Mouse (Mus musculus) right cerebral cortex, postnatal 36 days (tissue): ENCODE results near the gene Havcr1.
"Not testable (repeated sequence)": the region's sequence is repeated elsewhere in the genome, so short reads cannot be mapped to it uniquely, and the experiment has no call there.

Experiments
- DNase-seq, 2 experiments: peaks; one replicate each; pipeline ENCODE4 v3.0.0; 2022; ENCODE audit warnings: low spot score in 2 of 2, mixed read lengths in 1 of 2

Gene Havcr1

GRCm38 (mm10) chr11:46735076-46735475 lies at the start of gene Havcr1:
Havcr1 (plus strand) TSS chr11:46735080.
- not testable (repeated sequence) for DNase-seq

DNA sequence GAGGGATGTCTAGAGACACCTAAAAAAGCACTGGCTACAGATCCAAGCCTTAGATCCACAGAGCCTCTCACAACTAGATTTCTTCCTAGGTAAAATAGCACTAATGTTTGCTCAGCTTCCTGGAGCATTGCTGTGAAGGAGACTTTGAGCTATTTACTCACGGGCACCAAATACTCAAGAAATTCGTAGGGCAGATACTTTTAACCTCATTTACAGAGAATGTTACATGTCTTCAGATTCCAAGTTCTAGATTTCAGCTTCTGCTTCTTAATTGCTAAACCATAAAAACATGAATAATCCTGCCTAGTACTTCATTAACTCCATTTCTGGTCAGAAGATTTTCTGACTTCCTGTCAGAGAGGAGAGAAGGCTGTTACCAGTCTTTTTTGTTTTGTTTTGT lies 44.7 kb upstream of the Havcr1 start:
- no peak for DNase-seq

GRCm38 (mm10) chr11:46695849-46696248 lies 39.0 kb upstream of the Havcr1 start:
- not testable (repeated sequence) for DNase-seq

GRCm38 (mm10) chr11:46697433-46698277 lies 37.2 kb upstream of the Havcr1 start:
- no peak for DNase-seq

GRCm38 (mm10) chr11:46698278-46698655 lies 36.6 kb upstream of the Havcr1 start:
- DNase-seq, result no peak

DNA sequence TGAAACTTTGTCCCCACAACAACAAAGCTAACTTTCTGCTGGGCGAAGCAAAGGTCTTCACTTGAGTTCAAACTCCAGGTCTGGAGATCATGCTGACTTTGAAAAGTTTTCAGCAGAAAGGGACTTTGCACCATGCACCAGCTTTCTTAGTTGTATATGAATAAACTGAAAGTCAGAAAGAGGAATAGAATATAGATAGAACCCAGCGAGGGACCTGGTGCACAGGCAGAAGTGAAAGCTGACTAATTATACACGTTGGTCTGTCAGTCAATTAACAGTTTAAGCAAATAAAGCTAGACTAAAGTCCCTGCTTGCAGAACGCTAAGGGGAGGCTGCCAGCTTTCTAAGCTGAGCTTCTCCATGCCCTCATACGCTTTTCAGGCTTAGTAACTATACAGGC lies 36.0 kb upstream of the Havcr1 start:
- no peak for DNase-seq

GRCm38 (mm10) chr11:46706664-46707356 lies 28.1 kb upstream of the Havcr1 start, which contains the start of gene Timd2:
Timd2 (minus strand) TSS chr11:46707061.
- DNase-seq, result no peak

- no peak for DNase-seq
These were observed 3.3 kb upstream of the Havcr1 start for GRCm38 (mm10) chr11:46731541-46732070.

- peak in 1 of 2 experiments; percentile 9 for DNase-seq
These were observed 1.6 kb upstream of the Havcr1 start for GRCm38 (mm10) chr11:46733242-46733789.

DNA sequence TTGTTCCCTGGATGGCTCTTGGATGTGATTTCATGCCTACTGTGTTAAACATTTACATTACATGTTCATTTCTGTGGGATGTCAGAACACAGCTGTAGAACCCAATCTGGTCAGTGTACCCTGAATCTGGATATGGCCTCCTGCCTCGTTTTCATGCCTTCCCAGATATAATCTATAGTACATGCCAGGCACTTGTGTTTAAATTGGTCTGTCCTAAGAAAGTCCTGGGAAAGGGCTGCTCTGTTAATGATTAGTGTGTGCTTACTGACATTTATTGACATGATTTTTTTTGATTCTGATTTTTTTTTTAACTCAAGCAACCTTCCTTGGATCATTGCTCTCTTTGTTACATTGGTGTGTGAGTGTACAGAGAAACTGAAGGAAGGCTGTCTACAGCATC lies 263 bp upstream of the Havcr1 start:
- DNase-seq, result no peak

DNA sequence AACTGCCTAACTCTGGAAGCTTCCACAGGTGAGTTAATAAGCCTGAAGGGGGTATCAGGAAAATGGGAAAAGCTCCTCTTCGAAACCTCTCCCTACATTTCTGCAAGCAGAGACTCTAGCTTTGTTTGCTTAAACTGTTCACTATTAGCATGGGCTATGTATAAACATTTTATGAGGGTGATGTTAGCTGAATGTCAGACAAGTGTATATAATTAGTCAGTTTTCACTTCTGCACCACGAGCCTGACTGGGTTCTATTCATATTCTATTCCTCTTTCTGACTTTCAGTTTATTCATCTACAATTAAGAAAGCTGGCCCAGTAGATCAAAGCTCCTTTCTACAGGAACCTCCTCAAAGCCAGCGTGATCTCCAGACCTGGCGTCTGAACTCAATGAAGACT lies 4.6 kb downstream of the Havcr1 start:
- DNase-seq, result no peak

DNA sequence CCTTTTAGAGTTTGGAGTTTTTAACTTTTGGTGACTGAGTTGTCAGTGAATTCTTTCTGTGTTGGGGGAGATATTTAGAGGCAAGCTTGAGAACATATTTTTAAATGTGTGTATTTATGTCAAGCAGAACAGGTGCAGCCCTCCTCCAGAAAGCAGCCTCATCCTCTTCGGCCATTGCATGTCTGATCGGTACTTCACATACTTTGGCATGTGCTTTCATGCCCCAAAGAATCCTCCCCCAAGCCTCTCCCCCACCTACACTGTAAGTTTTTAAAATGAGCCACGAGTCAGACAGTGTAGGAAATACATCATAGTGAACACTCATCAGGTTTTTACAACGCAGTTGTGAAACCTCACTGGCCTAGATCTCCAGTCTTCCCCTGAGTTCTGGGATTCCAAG lies 6.0 kb downstream of the Havcr1 start:
- DNase-seq, result no peak

DNA sequence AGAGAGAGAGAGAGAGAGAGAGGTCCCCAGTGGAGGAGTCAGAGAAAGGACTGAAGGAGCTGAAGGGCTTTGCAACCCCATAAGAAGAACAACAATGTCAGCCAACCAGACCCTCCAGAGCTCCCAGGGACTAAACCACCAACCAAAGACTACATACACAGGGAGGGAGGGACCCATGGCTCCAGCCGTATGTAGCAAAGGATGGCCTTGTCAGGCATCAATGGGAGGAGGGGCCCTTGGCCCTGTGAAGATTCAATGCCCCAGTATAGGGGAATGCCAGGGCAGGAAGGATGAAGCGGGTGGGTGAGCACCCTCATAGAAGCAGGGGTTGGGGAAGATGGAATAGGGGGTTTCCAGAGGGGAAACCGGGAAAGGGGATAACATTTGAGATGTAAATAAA lies 6.8 kb downstream of the Havcr1 start:
- no peak for DNase-seq

DNA sequence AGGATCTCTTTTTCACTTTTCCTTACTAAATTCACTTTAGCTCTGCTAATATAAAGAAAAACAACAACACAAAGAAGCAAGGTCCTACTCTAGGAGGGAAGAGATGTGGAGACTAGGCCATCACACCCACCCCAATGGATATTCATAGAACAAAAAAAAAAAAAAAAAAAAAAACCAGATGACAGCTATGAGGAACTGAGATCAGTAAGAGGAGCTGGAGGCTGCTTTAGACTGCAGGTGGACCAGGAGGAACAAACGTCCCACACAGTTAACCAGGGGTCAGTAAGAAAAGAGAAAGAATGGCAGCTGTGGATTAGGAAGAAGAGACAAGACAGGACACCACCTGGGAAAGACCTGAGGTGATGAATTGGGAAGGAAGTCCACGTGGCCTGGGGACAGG lies 13.1 kb downstream of the Havcr1 start:
- no peak for DNase-seq

DNA sequence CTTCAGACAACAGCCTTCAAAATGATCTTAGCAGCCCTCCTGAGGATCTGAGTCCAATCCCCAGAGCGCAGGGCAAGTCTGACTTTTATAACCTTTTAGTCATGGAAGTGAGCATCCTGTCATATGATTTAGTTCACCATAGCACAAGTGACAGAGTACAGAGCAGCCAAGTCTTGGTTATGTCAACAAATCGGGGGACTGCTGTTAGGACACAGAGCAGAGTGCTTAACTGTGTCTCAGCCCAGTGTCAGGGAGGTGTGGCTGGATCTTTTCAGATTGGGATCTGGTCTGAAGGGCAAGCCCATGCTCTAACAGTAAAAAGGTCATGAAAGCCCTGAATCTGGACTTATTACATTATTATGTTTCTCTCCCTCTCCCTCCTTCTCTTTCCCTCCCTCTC lies 18.8 kb downstream of the Havcr1 start:
- DNase-seq, result no peak

- DNase-seq, result no peak
These were observed 19.8 kb downstream of the Havcr1 start for GRCm38 (mm10) chr11:46754669-46755068.

DNA sequence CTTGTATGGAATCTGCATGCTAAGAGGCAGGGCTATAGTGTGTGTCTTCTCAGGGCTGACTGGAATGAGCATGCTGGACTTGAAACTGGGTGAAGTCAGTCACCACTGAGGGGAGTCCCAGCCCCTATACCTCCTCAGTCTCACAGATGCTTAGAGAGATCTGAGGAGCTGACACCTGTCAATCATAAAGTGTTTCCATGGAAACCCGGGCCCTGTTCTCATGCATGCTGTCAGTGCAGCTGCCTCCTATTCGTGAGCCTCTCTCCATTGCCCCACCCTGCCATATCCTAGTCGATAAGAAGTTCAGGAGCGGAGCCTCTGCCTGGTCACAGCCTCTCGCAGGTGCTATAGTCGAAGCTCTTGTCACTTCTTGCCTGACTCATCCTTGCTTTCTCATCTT lies 20.8 kb downstream of the Havcr1 start:
- not testable (repeated sequence) for DNase-seq

DNA sequence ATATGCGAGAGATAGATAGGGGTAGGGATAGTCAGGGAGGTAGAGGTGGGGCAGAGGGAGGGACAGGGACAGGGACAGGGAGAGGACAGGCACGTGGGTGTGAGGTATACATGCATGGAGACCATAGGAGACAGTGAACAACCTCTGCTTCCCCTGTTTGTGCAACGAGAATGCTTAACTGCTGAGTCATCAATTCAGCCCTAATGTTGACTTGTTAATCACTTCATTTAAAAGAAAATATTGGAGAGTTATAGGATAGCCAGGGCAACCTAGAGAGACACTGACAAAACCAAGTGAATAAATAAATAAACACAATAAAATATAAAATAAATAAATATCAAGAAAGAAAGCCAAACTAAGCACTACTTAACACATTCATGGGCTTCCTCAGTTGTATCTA lies 42.0 kb downstream of the Havcr1 start:
- no peak for DNase-seq

GRCm38 (mm10) chr11:46779811-46780210 lies 44.9 kb downstream of the Havcr1 start:
- no peak for DNase-seq

DNA sequence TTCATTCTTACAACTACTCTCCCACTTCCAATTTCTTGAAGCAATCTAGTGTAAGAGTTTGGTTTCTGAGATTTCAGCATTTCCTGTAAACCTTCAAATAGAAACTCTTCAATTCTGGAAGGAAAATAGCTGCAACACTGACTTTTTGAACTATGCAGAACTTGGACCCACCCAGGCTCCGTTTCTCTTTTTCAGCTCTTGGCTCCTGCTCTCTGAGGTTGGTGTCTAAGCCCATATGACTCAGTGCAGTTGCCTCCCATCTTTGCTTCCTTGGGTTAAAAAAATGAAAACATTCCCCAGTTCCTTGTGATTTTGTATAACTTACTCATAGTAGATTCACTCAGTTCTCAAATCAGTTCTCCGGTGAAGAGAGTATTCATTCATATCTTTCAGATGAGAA lies 69.6 kb downstream of the Havcr1 start:
- DNase-seq, result no peak

- DNase-seq, result no peak
These were observed 75.6 kb downstream of the Havcr1 start, which contains the start of gene Timd4 for GRCm38 (mm10) chr11:46810511-46810910. Timd4 (plus strand) TSS chr11:46810800.

DNA sequence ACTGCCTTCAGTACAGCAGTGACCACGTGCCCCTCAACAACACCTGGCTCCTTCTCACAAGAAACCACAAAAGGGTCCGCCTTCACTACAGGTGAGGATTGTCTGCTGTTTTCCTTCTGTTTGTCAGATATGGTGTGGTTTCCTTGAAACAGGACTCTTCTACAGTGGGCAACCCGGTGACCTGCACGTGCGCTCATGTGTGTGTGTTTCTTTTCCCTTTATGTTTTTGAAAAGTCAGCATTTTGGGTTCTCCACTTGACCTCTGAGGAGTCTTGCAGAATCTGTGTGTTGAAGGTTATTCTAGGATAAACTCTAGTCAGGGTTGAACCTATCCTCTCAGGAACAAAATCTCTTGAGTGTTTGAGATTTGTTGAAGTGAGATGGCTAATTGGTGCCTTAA lies 82.8 kb downstream of the Havcr1 start:
- DNase-seq, result no peak
